Mouse (Mus musculus): ENCODE measurements at regions not wholly inside any gene's neighbourhood (a gene's known extent, or its start where the extent isn't known, plus 50 kb on each side); places are given as distances from the start of the nearest gene placed in this dataset.

DNA sequence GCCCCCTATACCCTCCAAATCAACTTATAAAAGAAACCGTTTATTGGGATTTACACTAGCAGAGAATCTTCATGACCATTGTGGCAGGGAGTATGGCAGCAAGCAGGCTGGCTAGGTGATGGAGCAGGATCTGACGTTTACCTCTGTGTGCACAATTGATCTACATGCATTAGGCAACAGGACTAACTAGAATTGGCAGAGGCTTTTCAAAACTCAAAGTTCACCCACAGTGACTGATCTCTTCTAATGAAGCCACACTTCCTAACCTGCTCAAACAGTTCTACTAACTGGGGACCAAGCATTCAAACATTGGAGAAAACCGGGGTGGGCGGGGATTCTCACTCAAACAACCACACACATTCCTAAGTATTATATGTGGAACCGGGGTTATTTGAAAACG, 1382.9 kb upstream of the Tenm2 start:
- DNase-seq (ENCODE audit: low read depth), result no peak

DNA sequence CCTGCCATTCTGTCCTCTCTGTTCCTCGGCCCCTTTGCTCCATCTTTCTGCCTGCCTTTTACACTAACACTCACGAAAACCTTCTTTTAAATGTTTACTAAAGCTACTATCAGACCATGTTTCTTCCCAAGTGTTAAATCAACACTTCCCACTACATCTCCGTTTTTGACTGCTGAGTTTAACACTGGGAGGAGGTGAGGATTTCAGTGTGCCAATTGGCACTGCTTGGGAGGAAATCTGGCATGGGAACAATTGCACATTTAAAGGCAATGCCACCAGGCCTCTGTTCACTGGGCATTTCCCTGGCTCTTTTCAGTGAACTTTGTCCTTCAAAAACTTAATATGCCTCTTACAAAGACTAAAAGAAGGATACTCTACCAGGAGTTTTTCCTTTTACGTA, 1365.2 kb upstream of the Tenm2 start:
- DNase-seq (ENCODE audit: low read depth), result no peak

DNA sequence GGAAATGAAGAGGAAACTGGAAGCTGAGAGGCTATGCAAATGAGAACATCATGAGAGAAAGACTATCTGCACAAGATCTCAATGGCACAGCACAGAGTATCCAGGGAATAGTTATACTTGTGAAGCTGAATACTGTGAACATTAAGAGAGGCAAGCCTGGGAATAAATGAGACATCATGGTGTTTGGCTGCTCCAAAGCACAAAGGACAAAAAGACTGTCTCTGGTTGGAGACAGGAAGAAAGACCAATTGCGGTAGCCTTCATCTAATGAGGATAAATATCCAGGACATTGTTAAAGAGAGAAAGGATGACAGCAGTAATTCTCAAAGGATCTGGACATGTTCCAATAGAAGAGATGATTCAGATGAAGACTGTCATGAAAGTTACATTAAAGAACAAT, 1332.8 kb upstream of the Tenm2 start:
- DNase-seq (ENCODE audit: low read depth), result no peak

DNA sequence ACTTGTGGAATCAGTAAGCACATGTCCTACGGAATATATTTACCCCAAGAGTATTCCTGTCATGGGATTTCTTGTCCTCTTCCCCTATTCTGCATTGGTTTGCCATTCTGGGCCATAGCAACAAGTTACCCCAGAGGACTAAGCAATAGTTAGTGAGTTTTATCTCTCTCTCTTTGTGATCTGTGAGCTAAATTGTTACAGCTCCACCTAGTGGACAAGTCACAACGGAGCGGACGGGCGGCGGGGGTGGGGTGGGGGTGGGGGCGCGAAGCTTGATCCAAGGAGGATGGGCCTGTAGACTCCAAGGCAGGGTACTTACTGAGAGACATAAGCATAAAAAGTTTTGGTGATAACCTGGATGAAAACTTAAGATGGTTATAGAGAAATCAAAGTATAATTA, 1308.1 kb upstream of the Tenm2 start:
- DNase-seq (ENCODE audit: low read depth), result peak; percentile 48

DNA sequence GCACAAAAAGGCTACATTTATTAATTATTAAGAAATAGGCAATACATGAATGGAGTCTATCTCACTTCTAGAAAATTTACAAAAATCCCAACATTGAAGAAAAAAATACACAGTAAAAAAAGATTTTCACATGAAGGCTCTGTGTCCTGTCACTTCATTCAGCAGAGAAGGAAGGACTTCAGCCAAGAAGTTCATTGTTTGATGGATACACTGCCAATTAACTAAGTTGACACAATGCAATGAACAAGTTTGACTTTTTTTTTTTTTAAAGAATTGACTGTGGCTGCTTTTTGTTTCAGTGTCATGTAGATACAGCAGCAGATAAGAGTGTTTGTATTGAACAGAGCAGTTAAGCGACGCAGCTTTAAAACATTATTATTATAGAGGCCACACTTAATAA, 1304.3 kb upstream of the Tenm2 start:
- DNase-seq (ENCODE audit: low read depth), result no peak

DNA sequence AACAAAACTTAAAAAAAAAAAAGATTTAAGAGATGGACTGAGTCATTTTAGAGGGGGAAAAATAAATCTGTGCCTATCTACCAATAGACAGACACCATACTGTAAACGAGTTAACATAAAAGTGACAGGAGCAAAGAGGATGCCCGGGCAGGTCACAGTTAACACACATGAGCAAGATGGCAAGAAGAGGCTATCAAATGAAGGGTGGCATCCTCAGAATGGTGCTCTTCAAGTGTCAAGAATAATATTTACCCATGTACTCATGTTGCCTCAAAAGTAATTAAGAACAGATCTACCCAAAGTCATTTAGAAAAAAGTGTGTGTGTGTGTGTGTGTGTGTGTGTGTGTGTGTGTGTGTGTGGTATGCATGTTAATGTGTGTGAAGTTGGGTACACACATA, 1296.5 kb upstream of the Tenm2 start:
- DNase-seq (ENCODE audit: low read depth), result no peak

DNA sequence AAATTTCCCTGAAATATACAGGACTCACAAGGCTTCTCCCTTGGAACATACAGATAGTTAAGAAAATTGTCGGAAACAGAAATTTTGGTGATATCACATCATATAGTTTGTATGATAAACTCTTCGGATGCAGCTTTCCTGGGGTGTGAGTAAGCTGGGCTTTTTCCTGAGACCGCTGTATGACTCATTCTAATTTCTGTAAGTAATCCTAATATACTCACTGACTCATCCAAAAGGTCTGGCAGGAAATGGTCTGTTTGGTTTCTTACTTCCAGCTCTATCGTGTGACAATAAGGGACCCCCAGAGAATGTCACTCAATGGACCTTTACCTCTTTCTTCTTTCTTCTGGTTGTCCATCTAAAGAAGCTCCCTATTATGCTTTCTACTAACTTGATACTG, 1273.9 kb upstream of the Tenm2 start:
- DNase-seq (ENCODE audit: low read depth), result no peak

DNA sequence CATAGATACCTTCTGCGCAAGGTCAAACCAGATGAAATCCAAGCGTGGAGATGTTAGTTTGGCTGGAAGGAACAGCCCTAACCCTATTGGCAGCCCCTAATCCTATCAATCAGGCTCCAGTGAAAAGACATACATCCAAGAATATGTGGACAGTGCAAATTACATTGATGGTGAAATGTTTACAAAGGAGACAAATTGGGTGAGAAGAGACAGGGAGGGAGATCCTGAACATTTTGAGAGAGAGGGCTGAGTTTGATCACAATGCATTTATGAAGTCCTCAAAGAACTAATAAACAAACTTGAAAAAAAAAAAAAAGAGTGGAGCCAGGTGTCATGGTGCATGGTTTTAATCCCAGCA, 1228.5 kb upstream of the Tenm2 start:
- DNase-seq (ENCODE audit: low read depth), result no peak

DNA sequence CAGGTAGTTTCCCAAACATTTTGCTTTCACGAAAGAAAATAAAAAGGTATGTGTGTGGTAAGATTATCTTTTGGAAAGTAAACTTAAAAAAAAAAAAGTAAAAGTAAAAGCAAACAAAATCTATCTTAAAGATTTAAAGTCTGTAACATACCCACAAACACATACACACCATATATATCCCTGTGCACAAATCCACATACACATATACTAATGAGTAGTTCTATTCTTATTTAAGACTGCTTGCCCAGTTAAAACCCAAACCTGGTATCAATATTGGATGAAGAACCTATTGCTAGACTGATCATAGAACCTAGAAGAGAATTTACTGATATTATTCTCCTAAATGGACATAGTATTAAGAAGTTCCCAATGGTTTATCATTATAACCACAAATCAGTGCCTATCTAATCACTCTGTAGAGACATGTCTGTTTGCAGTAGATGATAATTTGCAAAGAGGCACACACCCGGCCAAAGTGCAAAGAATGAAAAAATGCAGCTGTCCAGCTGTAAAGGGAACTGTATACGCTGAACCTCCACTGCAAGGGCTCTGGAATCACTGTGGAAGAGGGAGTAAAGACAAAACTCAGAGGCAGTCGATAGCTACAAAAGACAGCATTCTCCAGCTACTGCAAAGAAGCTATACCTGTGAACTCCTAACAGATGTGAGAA, 1227.9 kb upstream of the Tenm2 start:
- DNase-seq (ENCODE audit: low read depth), result no peak

DNA sequence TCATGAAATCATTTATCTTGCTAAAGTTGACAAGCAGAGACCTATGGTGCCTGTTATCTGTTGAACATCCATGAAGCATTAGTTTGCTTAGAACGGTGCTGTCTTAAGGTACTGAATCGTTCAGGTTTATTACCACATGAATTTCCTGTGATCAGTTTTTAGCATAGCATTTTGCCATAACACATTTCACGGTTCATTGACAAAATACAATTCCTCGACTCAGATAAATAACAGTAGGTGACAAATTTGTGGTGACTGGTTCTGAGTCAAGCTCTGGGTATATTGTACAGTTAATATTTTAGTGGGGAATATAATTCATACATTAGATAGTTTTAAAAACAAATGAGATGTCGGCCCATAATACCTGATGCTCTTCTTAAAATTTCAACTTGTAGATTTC, 1207.5 kb upstream of the Tenm2 start:
- no peak for DNase-seq (ENCODE audit: low read depth)

DNA sequence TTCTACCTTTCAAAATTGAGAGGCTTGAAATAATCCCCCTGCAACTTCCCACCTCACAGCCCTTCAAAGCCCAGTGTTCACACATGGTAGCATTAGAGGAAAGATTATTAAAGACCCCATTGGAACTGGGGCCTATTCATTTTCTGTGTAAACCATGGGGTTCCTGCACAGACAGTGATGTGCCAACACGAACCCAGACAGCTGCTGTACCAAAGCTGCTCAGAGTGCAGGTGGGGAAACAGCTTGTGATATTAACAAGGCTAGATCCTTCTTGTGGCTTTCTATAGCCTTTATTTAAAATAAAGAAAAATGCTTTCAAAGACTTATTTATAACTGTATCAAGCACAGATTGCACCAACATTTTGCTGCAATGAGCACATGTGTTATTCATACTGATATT, 1174.5 kb upstream of the Tenm2 start:
- DNase-seq (ENCODE audit: low read depth), result no peak

DNA sequence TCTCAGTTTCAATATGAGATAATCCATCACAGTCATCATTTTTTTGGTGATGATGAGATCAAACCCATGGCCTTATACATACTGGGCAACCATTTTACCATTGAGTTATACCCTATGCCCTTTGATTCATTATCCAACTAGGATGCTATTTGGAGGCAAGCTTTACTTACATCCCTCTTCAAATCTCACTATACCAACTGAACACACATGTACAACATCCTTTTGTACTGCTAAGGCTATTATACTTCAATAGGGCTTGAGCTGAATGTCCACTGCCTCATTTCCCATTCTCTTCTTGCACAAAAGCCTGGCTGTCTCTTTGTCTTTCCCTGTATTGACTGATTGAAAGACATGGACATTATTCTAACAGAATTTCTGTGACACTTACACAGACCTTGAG, 1162.0 kb upstream of the Tenm2 start:
- no peak for DNase-seq (ENCODE audit: low read depth)

DNA sequence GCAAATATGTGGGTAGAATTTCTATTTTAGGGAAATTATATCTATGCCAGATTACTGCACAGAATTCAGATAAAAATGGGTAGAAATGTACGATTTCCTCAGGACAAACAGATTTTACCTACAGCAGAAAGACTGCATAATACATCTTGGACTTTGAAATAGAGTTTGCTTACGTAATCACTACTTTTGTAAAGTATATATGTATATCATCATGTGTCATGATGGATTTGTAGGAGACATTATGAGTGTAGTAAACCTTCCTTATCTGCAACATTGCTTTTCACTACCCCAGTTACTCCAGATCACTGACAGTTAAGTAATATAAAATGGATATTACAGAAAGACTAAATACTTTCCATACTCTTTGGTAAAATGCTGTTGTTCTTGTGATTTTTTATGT, 1151.2 kb upstream of the Tenm2 start:
- DNase-seq (ENCODE audit: low read depth), result no peak

DNA sequence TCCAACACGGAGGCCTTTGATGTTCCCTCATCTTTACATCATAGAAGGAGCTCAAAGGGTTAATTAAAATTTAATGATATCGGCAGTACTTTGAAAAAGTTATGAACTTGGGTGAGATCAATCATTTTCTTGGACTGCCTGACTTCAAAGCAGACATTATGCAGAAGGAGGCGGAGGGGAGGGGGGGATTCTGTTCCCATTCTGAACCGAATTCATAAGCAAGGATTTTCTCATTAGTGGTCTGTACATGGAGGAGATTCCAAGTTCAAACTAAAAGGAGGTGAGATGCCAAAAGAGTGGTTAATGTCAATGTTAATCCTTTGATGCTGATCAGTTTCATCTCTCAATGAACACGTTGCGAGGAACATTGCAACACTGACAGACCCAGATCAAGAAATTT, 1110.7 kb upstream of the Tenm2 start:
- no peak for DNase-seq (ENCODE audit: low read depth)

DNA sequence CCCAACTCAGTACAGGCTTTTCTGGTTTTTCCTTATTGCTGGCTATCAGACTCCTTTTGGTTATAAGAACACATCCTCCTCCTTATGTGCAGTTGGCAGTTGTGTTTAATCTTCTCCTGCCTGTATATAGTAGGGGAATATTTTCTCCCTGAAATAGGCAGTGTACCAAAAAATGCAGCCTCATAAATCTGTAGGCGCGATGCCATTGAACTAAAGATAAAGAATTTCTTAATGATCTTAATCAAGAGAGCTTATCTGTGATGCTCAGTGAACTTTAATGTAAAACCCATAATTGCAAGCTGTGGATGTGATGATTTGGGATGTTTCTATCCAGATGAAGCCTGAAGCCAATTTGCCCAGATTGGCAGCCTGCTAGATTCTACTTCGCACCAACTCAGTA, 1099.6 kb upstream of the Tenm2 start:
- DNase-seq (ENCODE audit: low read depth), result no peak

DNA sequence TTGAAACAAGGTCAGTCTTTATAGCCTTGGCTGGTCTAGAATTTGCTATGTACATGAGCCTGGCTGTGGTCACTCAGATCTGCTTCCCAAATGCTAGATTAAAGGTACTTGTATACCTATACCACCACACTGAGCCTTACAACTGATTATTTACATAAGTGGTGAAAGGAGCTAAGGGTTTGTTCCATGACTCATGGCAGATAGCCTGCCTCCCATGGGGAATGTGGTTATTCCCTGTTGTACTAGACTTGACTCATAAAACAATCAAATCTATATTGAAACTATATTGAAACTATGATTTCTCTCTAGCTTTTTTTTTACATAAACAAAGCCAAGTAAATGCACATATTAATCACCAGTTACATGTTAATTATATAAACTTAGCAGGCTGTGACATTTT, 1061.9 kb upstream of the Tenm2 start:
- peak; percentile 11 for DNase-seq (ENCODE audit: low read depth)

DNA sequence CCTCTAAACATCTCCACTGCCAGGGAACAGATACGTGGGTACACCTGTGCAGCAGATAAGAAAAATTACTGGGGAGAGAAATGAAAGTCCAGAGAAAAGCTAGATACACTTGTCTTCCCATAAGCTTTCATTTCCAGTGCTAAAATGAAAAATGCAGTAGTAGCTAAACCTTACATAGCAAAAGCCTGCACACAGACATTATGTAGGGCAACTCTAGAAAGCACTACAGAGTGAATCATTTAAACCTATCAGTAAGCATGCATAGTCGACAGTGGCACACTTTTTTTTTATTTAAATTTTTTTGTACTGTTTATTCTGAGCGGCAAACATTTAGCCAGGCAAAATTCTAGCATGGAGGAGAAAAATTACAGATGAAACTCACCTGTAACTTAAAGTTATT, 1055.5 kb upstream of the Tenm2 start:
- no peak for DNase-seq (ENCODE audit: low read depth)

DNA sequence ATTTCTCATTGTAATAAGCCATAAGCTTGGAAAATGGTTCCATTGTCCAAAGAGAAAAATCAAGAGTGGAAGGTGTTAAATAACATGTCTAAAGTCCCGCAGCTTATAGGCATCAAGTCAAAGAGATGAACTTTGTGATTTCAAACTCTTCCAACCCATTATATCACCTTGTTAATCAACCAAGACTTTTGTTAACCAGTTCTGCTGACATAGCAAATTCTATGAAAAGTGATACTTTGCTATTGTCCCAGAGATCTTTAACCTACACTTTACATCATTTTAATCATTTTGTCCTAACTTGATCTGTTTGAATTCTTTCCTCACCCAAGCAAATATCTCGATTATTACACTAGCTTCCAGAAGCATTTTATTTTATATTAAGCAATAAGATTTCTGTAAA, 1045.2 kb upstream of the Tenm2 start:
- no peak for DNase-seq (ENCODE audit: low read depth)
